22 mouse cellular contexts compared by ENCODE assay signal in the genomic region with DNA sequence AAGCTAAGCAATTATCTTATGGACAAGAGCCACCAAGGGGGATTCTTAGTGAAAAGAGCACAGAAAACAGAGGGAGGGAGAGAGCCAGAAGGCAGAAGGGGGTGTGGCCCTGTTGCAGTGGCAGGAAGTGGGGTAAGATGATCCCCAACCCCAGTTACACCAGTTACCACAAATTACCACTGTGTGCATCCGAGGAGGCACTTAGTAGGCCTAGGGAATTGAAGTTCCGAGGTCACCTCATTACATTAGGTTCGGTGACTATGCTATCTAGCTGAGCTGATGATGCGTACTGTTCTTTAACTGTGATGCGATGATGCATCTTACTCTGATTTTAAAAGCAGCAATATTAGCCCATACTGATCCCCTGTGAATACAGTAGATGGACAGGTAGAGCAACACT. TPM values are rescaled to one million over a fixed set of nuclear protein-coding genes. Genes with fewer than 3 reads are reported as not detected.
DNase-seq lines count a peak whose midpoint lies in the region; ATAC-seq and TF ChIP-seq lines count a peak whose summit lies in the region.
"Had no signal": no experiment of that assay in that cellular context is flagged by ENCODE, and none has a peak within 500 bp of the region (broad histone marks: within the 10 kb centered on the region; RNA-seq: fewer than 3 reads in every experiment).

No protein-coding gene starts in this region.

- H3K27ac ChIP-seq in hindbrain, embryonic 12.5 days: no peak overlapping the region
- H3K27ac ChIP-seq in hindbrain, embryonic 16.5 days (ENCODE audit: low read depth, low read length): no peak overlapping the region
- no peak overlapping the region for H3K27ac ChIP-seq in forebrain, postnatal 0 days (ENCODE audit: low read depth, low read length)
- H3K27ac ChIP-seq in midbrain, embryonic 12.5 days (replicated peaks): no peak overlapping the region
- H3K27ac ChIP-seq in heart, embryonic 12.5 days (ENCODE audit: poor library complexity, severe bottlenecking): no peak overlapping the region
- H3K27ac ChIP-seq: embryonic facial prominence, embryonic 12.5 days; heart, embryonic 13.5 days; layer of hippocampus, adult 2 months; lung, embryonic 15.5 days; stomach, embryonic 15.5 days had no signal

- WGBS in hindbrain, embryonic 12.5 days: 93% methylated on average over 5 of the region's 5 CpGs
- WGBS in hindbrain, embryonic 16.5 days: 91% methylated on average over 5 of the region's 5 CpGs
- WGBS in forebrain, postnatal 0 days: 94% methylated on average over 5 of the region's 5 CpGs
- WGBS in midbrain, embryonic 12.5 days: 97% methylated on average over 5 of the region's 5 CpGs
- WGBS in lung, adult 2 months: 95% methylated on average over 5 of the region's 5 CpGs
- 91% methylated on average over 5 of the region's 5 CpGs for WGBS in heart, embryonic 12.5 days

- H3K4me2 ChIP-seq in hindbrain, embryonic 12.5 days (replicated peaks): peak overlapping the region; percentile 29; the same call in 1 of the 2 replicates
- H3K4me2 ChIP-seq in hindbrain, embryonic 16.5 days (ENCODE audit: low read length): no peak overlapping the region; the same call in 1 of the 2 replicates
- peak overlapping the region; percentile 46 for H3K4me2 ChIP-seq in forebrain, postnatal 0 days (ENCODE audit: low read depth)
- H3K4me2 ChIP-seq in midbrain, embryonic 12.5 days (replicated peaks): 0 out of 2 replicates have a peak overlapping the region, but pooled peaks have one; percentile 28
- no peak overlapping the region for H3K4me2 ChIP-seq in heart, embryonic 12.5 days
- H3K4me2 ChIP-seq: heart, embryonic 13.5 days; lung, embryonic 15.5 days; stomach, embryonic 15.5 days had no signal

- peaks cover 62% of the 10 kb centered on the region for H3K36me3 ChIP-seq in hindbrain, embryonic 12.5 days
- H3K36me3 ChIP-seq in hindbrain, embryonic 16.5 days (ENCODE audit: control insufficient read depth, insufficient read depth, low read length): peaks cover 26% of the 10 kb centered on the region
- peaks cover 31% of the 10 kb centered on the region for H3K36me3 ChIP-seq in forebrain, postnatal 0 days (ENCODE audit: insufficient read depth)
- peaks cover 66% of the 10 kb centered on the region for H3K36me3 ChIP-seq in midbrain, embryonic 12.5 days
- peaks cover 64% of the 10 kb centered on the region for H3K36me3 ChIP-seq in heart, embryonic 12.5 days

- H3K27me3 ChIP-seq in hindbrain, embryonic 12.5 days: no peaks in the 10 kb centered on the region
- H3K27me3 ChIP-seq in hindbrain, embryonic 16.5 days (replicated peaks; ENCODE audit: control insufficient read depth, insufficient read depth, low read length): no peaks in the 10 kb centered on the region
- H3K27me3 ChIP-seq in forebrain, postnatal 0 days (ENCODE audit: insufficient read depth, low read length): no peaks in the 10 kb centered on the region
- H3K27me3 ChIP-seq in midbrain, embryonic 12.5 days: no peaks in the 10 kb centered on the region
- H3K27me3 ChIP-seq in heart, embryonic 12.5 days (replicated peaks): no peaks in the 10 kb centered on the region
- H3K27me3 ChIP-seq: embryonic facial prominence, embryonic 12.5 days; heart, embryonic 13.5 days; lung, embryonic 15.5 days; Patski; stomach, embryonic 15.5 days had no signal

- no peak for ATAC-seq in hindbrain, embryonic 12.5 days (ENCODE audit: low FRiP score)
- ATAC-seq in hindbrain, embryonic 16.5 days: no peak
- ATAC-seq in forebrain, postnatal 0 days: no peak
- no peak for ATAC-seq in midbrain, embryonic 12.5 days (ENCODE audit: low FRiP score, low read depth)
- ATAC-seq in erythroid progenitor cell, adult 5-6 weeks (replicated peaks; ENCODE audit: low FRiP score, poor library complexity, severe bottlenecking): no peak
- ATAC-seq in heart, embryonic 12.5 days (ENCODE audit: insufficient number of reproducible peaks, low FRiP score): no peak
- ATAC-seq: activated CD4-positive, CD25-positive, alpha-beta regulatory T cell, adult 4 months; intestine, postnatal 0 days; Patski had no signal

- H3K9me3 ChIP-seq in hindbrain, embryonic 12.5 days (replicated peaks): no peaks in the 10 kb centered on the region
- no peaks in the 10 kb centered on the region for H3K9me3 ChIP-seq in hindbrain, embryonic 16.5 days (ENCODE audit: control insufficient read depth, low read length)
- no peaks in the 10 kb centered on the region for H3K9me3 ChIP-seq in forebrain, postnatal 0 days (ENCODE audit: low read length)
- H3K9me3 ChIP-seq in midbrain, embryonic 12.5 days: no peaks in the 10 kb centered on the region
- 0 out of 2 replicates have a peak, but pooled peaks cover 5% of the 10 kb centered on the region for H3K9me3 ChIP-seq in heart, embryonic 12.5 days (replicated peaks)
- H3K9me3 ChIP-seq: embryonic facial prominence, embryonic 12.5 days; lung, embryonic 15.5 days; stomach, embryonic 15.5 days had no signal

- peak; percentile 59 for DNase-seq in 416B (ENCODE audit: low read depth)
- DNase-seq in forebrain, postnatal 0 days: no peak
- no peak for DNase-seq in lung, adult 2 months
- DNase-seq: adrenal gland, postnatal 14 days; B cell, adult 2 months; cerebellum, adult 11-12 months; heart, postnatal 36 days; kidney, postnatal 10 days; left cerebral cortex, postnatal 4 days had no signal

- H3K4me3 ChIP-seq in hindbrain, embryonic 12.5 days: no peak overlapping the region
- H3K4me3 ChIP-seq in hindbrain, embryonic 16.5 days (ENCODE audit: low read length): no peak overlapping the region
- H3K4me3 ChIP-seq in forebrain, postnatal 0 days (ENCODE audit: low read depth, low read length): no peak overlapping the region
- no peak overlapping the region for H3K4me3 ChIP-seq in midbrain, embryonic 12.5 days
- no peak overlapping the region for H3K4me3 ChIP-seq in lung, adult 2 months (replicated peaks; ENCODE audit: extremely low read depth, low read depth, low read length)
- H3K4me3 ChIP-seq in heart, embryonic 12.5 days: no peak overlapping the region
- H3K4me3 ChIP-seq: embryonic facial prominence, embryonic 12.5 days; heart, embryonic 13.5 days; lung, embryonic 15.5 days; stomach, embryonic 15.5 days had no signal

- no peak for TF ChIP-seq POLR2A in lung, adult 2 months (IDR thresholded peaks at IDR 0.05; ENCODE audit: borderline replicate concordance, extremely low read depth, low read depth, low read length)

- no peak overlapping the region for H3K9ac ChIP-seq in hindbrain, embryonic 12.5 days
- H3K9ac ChIP-seq in hindbrain, embryonic 16.5 days (ENCODE audit: low read depth, low read length): no peak overlapping the region
- no peak overlapping the region for H3K9ac ChIP-seq in forebrain, postnatal 0 days
- H3K9ac ChIP-seq in midbrain, embryonic 12.5 days (replicated peaks): no peak overlapping the region
- H3K9ac ChIP-seq in heart, embryonic 12.5 days: no peak overlapping the region
- H3K9ac ChIP-seq: embryonic facial prominence, embryonic 12.5 days; heart, embryonic 13.5 days; lung, embryonic 15.5 days; stomach, embryonic 15.5 days had no signal

- TF ChIP-seq CTCF in forebrain, postnatal 0 days (IDR thresholded peaks at IDR 0.05; ENCODE audit: low read depth): no peak
- no peak for TF ChIP-seq CTCF in lung, adult 2 months (IDR thresholded peaks at IDR 0.05; ENCODE audit: insufficient read depth, low read length)

- H3K4me1 ChIP-seq in hindbrain, embryonic 12.5 days: peaks cover 37% of the 10 kb centered on the region
- peaks cover 29% of the 10 kb centered on the region for H3K4me1 ChIP-seq in hindbrain, embryonic 16.5 days (ENCODE audit: control insufficient read depth, insufficient read depth, low read depth, low read length)
- H3K4me1 ChIP-seq in forebrain, postnatal 0 days (ENCODE audit: insufficient read depth): peaks cover 18% of the 10 kb centered on the region
- H3K4me1 ChIP-seq in midbrain, embryonic 12.5 days: peaks cover 49% of the 10 kb centered on the region
- peaks cover 4% of the 10 kb centered on the region for H3K4me1 ChIP-seq in lung, adult 2 months (ENCODE audit: control insufficient read depth, insufficient read depth, low read length)
- H3K4me1 ChIP-seq in heart, embryonic 12.5 days (replicated peaks): peaks cover 26% of the 10 kb centered on the region

RNA-seq across cellular contexts. Expression of a gene that starts 4.2 kb away (rescaled TPM):
- polyA plus RNA-seq in hindbrain, embryonic 12.5 days (2016; fragmentation: Nextera tagmentation; extraction: Ambion mirVana): 54.9 and 59.2 TPM in 2 replicates
- polyA plus RNA-seq in hindbrain, embryonic 16.5 days (2015; fragmentation: Nextera tagmentation; extraction: Ambion mirVana): 37.3 and 38.5 TPM in 2 replicates
- total RNA-seq in forebrain, postnatal 0 days (2014; rRNA removed): 69.2 and 78.1 TPM in 2 replicates
- polyA plus RNA-seq in forebrain, postnatal 0 days (2015; fragmentation: Nextera tagmentation; extraction: Ambion mirVana): 32.4 and 34.2 TPM in 2 replicates
- polyA plus RNA-seq in midbrain, embryonic 12.5 days (2016; fragmentation: Nextera tagmentation; extraction: Ambion mirVana): 58.3 and 69.0 TPM in 2 replicates
- 5.6 and 7.1 TPM in 2 replicates for polyA plus RNA-seq in lung, adult 2 months (2012; rRNA removed)
- 36.0 and 65.0 TPM in 2 replicates for total RNA-seq in erythroid progenitor cell, adult 5-6 weeks (2015; ENCODE audit: low replicate concordance)
- 81.4 and 122 TPM in 2 replicates for total RNA-seq in erythroid progenitor cell, adult 5-6 weeks (2017; ENCODE audit: low replicate concordance)
- 28.1 and 29.3 TPM in 2 replicates for polyA plus RNA-seq in heart, embryonic 12.5 days (2016; fragmentation: Nextera tagmentation; extraction: Ambion mirVana)

Comparison
In these comparisons a context has a peak if more than half of its experiments do, and no peak if none do; other contexts are left out.
1. H3K4me2 ChIP-seq: peak in hindbrain, embryonic 12.5 days (single experiment), forebrain, postnatal 0 days (single experiment) and midbrain, embryonic 12.5 days (single experiment); none in hindbrain, embryonic 16.5 days (single experiment) and heart, embryonic 12.5 days (single experiment).